Mouse (Mus musculus) kidney, embryonic 14.5 days (tissue): ENCODE data around the gene Mvb12a. TPM values are rescaled to one million over a fixed set of nuclear protein-coding genes. Genes with fewer than 3 reads are reported as not detected.

Experiments used
- ATAC-seq: fragments of 200-750 bp; cut with Nextera tagmentation; 2 replicates; pipeline ENCODE4 v1.8.0; 2017; ENCODE audit warnings: moderate number of reproducible peaks, mild to moderate bottlenecking, moderate TSS enrichment, moderate library complexity; ENCODE audit not compliant: low FRiP score, low TSS enrichment
- H3K27ac ChIP-seq: fragments of 300-500 bp; sonication (generic); 2 replicates; pipeline ENCODE4 v1.5.1; 2014; ENCODE audit warnings: low read depth, mild to moderate bottlenecking, low read length, moderate library complexity, mixed read lengths
- H3K27me3 ChIP-seq: fragments of 300-500 bp; sonication (generic); 2 replicates; pipeline ENCODE4 v1.6.1; 2014; ENCODE audit warnings: mild to moderate bottlenecking, low read length; ENCODE audit not compliant: control insufficient read depth, insufficient read depth
- H3K36me3 ChIP-seq: fragments of 300-500 bp; sonication (generic); 2 replicates; pipeline ENCODE4 v1.6.1; 2014; ENCODE audit warnings: low read length, mixed read lengths; ENCODE audit not compliant: control insufficient read depth, insufficient read depth
- H3K4me1 ChIP-seq: fragments of 300-500 bp; sonication (generic); 2 replicates; pipeline ENCODE4 v1.6.1; 2014; ENCODE audit warnings: low read length, mixed read lengths; ENCODE audit not compliant: control insufficient read depth, insufficient read depth
- H3K4me2 ChIP-seq: fragments of 300-500 bp; sonication (generic); replicated peaks from 2 replicates; pipeline ENCODE4 v1.6.1; 2014; ENCODE audit warnings: low read depth, mild to moderate bottlenecking, low read length
- H3K4me3 ChIP-seq: fragments of 300-500 bp; sonication (generic); 2 replicates; pipeline ENCODE4 v1.5.1; 2014; ENCODE audit warnings: mild to moderate bottlenecking, low read length
- H3K9ac ChIP-seq: fragments of 300-500 bp; sonication (generic); 2 replicates; pipeline ENCODE4 v1.6.1; 2014; ENCODE audit warnings: low read depth, mild to moderate bottlenecking, low read length, moderate library complexity
- H3K9me3 ChIP-seq: fragments of 300-500 bp; sonication (generic); 2 replicates; pipeline ENCODE4 v1.6.1; 2016; ENCODE audit warnings: low read length; ENCODE audit not compliant: control insufficient read depth
- WGBS: fragments of 180-500 bp; shearing (Covaris S2); extraction: QIAGEN DNeasy Blood & Tissue Kit; methylation state at CpG from one replicate; pipeline ENCODE4 v1.1.7; 2014; 5-methylcytosine and 5-hydroxymethylcytosine counted together
- polyA plus RNA-seq: library from polyadenylated mRNA; unstranded; fragments of >200 nt; fragmentation: Nextera tagmentation; extraction: Ambion mirVana; gene quantifications from 2 replicates; pipeline ENCODE4 v1.2.1, GENCODE M21; 2014

The Mvb12a gene
- polyA plus RNA-seq, 1 experiment from 2014 or later, result 98.7 TPM

- Histone ChIP-seq H3K36me3 (peaks cover 3% of the 10 kb centered on the region; the same call in 1 of the 2 replicates), H3K27ac (no peak overlapping the region; the same call in 1 of the 2 replicates)
- WGBS, result 17% methylated on average over 5 of the region's 5 CpGs
These were observed 48.3 kb downstream of the Mvb12a start for GRCm38 (mm10) chr8:71591017-71591416.

GRCm38 (mm10) chr8:71591471-71592373 lies 49.0 kb downstream of the Mvb12a start, which contains the start of gene Pgls:
Gene Pgls, plus strand, starts transcription at chr8:71592176.
- Histone ChIP-seq H3K27ac (peak within 1 kb of the TSS; percentile 98), H3K4me2 (peak within 1 kb of the TSS; percentile 94), H3K9me3 (no peaks in the 10 kb centered on the region), H3K4me3 (peak within 1 kb of the TSS; percentile 72), H3K9ac (peak within 1 kb of the TSS; percentile 95), H3K4me1 (peaks cover 13% of the 10 kb centered on the region), H3K27me3 (no peaks in the 10 kb centered on the region), H3K36me3 (no peaks in the 10 kb centered on the region; the same call in 1 of the 2 replicates)
- peak; percentile 87 for ATAC-seq
- under 1% methylated on average over 71 of the region's 71 CpGs for WGBS

More at GRCm38 (mm10) chr8:71591017-71591416, 48.3 kb downstream of the Mvb12a start:
- Histone ChIP-seq H3K4me2 (peak overlapping the region; percentile 94), H3K4me1 (peaks cover 13% of the 10 kb centered on the region), H3K27me3 (no peaks in the 10 kb centered on the region), H3K4me3 (peak overlapping the region; percentile 72), H3K9me3 (no peaks in the 10 kb centered on the region), H3K9ac (peak overlapping the region; percentile 95)
- ATAC-seq, result no peak

DNA sequence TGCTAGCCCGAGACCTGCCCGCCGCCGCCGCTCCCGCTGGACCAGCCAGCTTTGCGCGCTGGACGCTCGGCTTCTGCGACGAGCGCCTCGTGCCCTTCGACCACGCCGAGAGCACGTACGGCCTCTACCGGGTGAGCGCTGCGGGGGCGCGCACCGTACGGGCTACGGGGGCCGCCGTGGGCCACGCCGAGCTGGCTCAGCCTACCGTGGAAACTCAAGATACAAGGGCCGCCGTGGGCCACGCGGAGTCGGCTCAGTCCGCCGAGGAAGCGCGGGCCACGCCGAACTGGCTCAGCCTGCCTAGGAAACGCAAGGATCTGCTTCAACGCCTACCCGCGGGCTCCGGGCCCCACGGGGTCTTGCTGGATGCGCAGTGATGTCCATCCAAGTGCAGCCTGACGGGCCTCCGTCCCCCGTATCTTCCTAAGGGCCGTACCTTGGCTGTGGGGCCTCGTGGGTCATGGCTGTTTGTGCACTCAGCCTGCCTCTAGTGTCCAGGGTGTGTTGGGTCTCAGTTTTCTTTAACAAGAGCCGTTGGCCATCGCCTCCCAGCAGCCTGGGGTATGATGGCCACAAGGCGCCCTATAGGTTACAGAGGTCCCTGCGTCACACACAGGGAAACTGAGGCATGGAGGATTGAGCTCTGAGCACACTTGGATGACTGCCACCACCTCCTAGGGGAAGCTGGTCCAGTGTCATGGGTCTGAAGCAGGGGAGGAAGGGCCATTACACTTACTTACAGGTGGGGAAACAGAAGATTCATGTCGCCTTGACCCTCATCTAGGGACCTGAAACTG lies 49.9 kb downstream of the Mvb12a start:
- Histone ChIP-seq H3K4me2 (peak overlapping the region; percentile 94), H3K4me1 (peaks cover 13% of the 10 kb centered on the region), H3K9ac (peak overlapping the region; percentile 95), H3K27me3 (no peaks in the 10 kb centered on the region), H3K4me3 (peak overlapping the region; percentile 72), H3K36me3 (no peaks in the 10 kb centered on the region; the same call in 1 of the 2 replicates), H3K9me3 (no peaks in the 10 kb centered on the region), H3K27ac (peak overlapping the region; percentile 98)
- ATAC-seq, result peak; percentile 69
- WGBS, result 4% methylated on average over 60 of the region's 60 CpGs

DNA sequence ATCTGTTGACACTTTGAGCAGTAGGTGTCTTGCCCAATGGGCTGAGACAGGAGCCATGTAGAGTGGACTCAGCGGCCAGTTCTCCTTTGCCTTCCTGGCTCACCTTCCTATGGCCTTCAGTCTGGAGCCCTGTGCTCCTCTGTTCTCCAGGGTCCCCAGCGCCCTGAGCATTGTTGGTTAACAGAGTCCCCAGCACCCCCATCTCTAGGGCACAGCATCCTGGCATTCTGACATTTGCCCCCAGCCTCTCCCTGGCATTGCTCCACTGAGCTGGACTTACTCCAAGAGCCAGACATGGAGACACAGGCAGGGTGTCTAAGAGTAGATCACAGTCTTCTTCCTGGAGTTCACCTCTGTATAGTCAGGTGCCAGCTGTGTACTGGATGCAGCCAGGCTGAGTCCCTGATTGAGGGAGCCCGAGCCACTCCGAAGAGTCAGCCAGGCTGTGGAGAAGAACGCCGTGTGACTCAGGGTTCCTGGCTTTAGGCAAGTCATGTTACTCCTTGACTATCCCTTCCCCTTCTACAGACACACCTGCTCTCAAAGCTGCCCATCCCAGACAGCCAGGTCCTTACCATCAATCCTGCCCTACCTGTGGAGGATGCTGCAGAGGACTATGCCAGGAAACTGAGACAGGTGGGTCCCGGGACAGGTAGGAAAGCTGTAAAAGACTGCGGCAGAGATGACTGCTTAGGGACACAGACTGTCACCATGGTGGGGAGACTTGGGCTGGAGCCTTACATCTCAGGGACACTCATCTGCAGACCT lies 51.0 kb downstream of the Mvb12a start:
- Histone ChIP-seq H3K9me3 (no peaks in the 10 kb centered on the region), H3K4me2 (no peak overlapping the region), H3K36me3 (no peaks in the 10 kb centered on the region; the same call in 1 of the 2 replicates), H3K9ac (no peak overlapping the region), H3K4me1 (peaks cover 13% of the 10 kb centered on the region), H3K27me3 (no peaks in the 10 kb centered on the region), H3K4me3 (no peak overlapping the region), H3K27ac (no peak overlapping the region)
- WGBS, result 93% methylated on average over 8 of the region's 8 CpGs
- no peak for ATAC-seq

DNA sequence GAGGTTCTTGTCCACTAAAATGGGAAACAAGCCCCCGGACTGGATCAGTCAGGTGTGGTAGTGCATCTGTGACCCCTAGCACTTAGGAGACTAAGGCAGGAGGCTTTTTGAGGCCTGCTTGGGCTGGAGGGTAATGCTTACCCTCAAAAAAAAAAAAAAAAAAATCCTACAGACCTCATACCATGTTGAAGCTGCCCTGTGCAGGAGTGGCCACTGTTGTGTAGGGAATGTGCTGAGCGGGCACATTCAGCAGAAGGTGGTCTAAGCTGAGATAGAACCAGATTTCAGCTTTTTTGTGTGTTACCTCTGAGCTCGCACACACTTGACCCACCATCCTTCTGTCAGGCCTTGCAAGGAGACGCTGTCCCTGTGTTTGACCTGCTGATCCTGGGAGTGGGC lies 51.6 kb downstream of the Mvb12a start:
- H3K4me3 ChIP-seq, result no peak overlapping the region
- H3K4me1 ChIP-seq, result peaks cover 13% of the 10 kb centered on the region
- 94% methylated on average over 4 of the region's 4 CpGs for WGBS
- H3K36me3 ChIP-seq, result no peaks in the 10 kb centered on the region; the same call in 1 of the 2 replicates
- no peaks in the 10 kb centered on the region for H3K27me3 ChIP-seq
- H3K4me2 ChIP-seq, result no peak overlapping the region
- H3K27ac ChIP-seq, result no peak overlapping the region
- no peak for ATAC-seq
- H3K9ac ChIP-seq, result no peak overlapping the region
- H3K9me3 ChIP-seq, result no peaks in the 10 kb centered on the region

- no peaks in the 10 kb centered on the region for H3K27me3 ChIP-seq
- H3K4me2 ChIP-seq, result peak overlapping the region; percentile 15; the same call in 1 of the 2 replicates
- peaks cover 12% of the 10 kb centered on the region for H3K4me1 ChIP-seq
- 8% methylated on average over 27 of the region's 27 CpGs for WGBS
- H3K36me3 ChIP-seq, result no peaks in the 10 kb centered on the region; the same call in 1 of the 2 replicates
- H3K4me3 ChIP-seq, result no peak overlapping the region
- no peak overlapping the region for H3K27ac ChIP-seq
- ATAC-seq, result peak; percentile 26; the same call in 1 of the 2 replicates
- H3K9ac ChIP-seq, result no peak overlapping the region
- H3K9me3 ChIP-seq, result no peaks in the 10 kb centered on the region
These were observed 53.1 kb downstream of the Mvb12a start for GRCm38 (mm10) chr8:71595862-71596261.

DNA sequence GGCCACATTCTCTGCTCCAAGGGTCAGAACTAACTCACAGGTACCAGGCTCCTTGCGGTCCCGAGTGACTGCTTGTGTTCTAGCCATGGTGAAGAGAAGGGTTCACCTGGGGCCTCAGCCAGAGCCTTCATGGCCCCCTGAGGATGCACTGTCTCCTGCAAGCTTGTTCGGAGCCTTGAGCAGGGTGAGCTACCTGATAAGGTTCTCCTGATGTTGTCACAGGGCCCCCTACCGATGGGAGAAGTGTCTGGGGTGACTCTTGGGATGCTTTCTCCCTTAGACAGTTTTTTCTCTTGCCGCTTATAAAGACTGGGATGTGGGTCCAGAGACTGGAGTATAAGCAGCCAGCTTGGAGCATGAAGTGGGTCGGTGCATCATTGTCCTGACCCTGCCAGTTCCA lies 53.7 kb downstream of the Mvb12a start:
- H3K27ac ChIP-seq, result no peak overlapping the region
- no peaks in the 10 kb centered on the region for H3K9me3 ChIP-seq
- no peaks in the 10 kb centered on the region; the same call in 1 of the 2 replicates for H3K36me3 ChIP-seq
- no peak for ATAC-seq
- no peak overlapping the region; the same call in 1 of the 2 replicates for H3K9ac ChIP-seq
- peaks cover 8% of the 10 kb centered on the region; the same call in 1 of the 2 replicates for H3K4me1 ChIP-seq
- H3K27me3 ChIP-seq, result no peaks in the 10 kb centered on the region
- 53% methylated on average over 6 of the region's 6 CpGs for WGBS
- H3K4me2 ChIP-seq, result no peak overlapping the region
- no peak overlapping the region for H3K4me3 ChIP-seq

- H3K27ac ChIP-seq, result no peak overlapping the region
- no peak overlapping the region for H3K9ac ChIP-seq
- ATAC-seq, result no peak
- H3K36me3 ChIP-seq, result no peaks in the 10 kb centered on the region; the same call in 1 of the 2 replicates
- H3K4me1 ChIP-seq, result peaks cover 8% of the 10 kb centered on the region; the same call in 1 of the 2 replicates
- H3K4me3 ChIP-seq, result no peak overlapping the region
- no peak overlapping the region for H3K4me2 ChIP-seq
- peaks cover 4% of the 10 kb centered on the region for H3K27me3 ChIP-seq
- H3K9me3 ChIP-seq, result no peaks in the 10 kb centered on the region
- whole genome bisulfite sequencing, result 85% methylated on average over 4 of the region's 4 CpGs
These were observed 54.1 kb downstream of the Mvb12a start for GRCm38 (mm10) chr8:71596798-71597197.
